In the genomic region with DNA sequence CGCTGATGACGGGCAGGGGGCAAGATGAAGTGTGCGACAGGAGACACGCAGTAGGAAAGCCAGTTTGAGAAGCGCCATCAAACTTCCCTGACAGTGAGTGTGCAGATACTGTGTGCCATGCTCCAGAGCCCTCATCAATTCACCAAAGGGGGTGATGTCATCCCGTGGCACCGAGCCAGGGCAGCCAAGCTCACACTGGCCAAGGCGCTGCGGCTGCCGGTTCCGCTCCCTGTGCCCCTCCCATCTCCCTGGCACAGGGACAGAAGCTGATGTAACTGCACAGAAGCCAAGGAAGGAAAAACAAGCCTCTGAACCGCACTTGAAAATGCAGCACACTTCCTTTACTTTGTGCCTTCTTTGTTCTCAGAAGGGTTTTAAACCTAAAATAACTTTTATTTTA, we compare ENCODE assay signal across 8 mouse cellular contexts. TPM values are rescaled to one million over a fixed set of nuclear protein-coding genes. Genes with fewer than 3 reads are reported as not detected.
DNase-seq lines count a peak whose midpoint lies in the region; ATAC-seq lines count a peak whose summit lies in the region.

No protein-coding gene starts in this region.

- no peak overlapping the region for H3K4me3 ChIP-seq in hindbrain, embryonic 15.5 days

- peak; percentile 92 for ATAC-seq in hindbrain, embryonic 15.5 days (ENCODE audit: low FRiP score, low read depth)
- peak; percentile 91 for ATAC-seq in megakaryocyte progenitor cell, adult 5-6 weeks (replicated peaks; ENCODE audit: poor library complexity)

- WGBS in hindbrain, embryonic 15.5 days, result 37% methylated on average over 12 of the region's 12 CpGs

- H3K27ac ChIP-seq in hindbrain, embryonic 15.5 days (replicated peaks), result peak overlapping the region; percentile 71

- no peaks in the 10 kb centered on the region for H3K9me3 ChIP-seq in hindbrain, embryonic 15.5 days

- H3K4me2 ChIP-seq in hindbrain, embryonic 15.5 days, result peak overlapping the region; percentile 21

- no peaks in the 10 kb centered on the region for H3K27me3 ChIP-seq in hindbrain, embryonic 15.5 days

- peaks cover 74% of the 10 kb centered on the region for H3K36me3 ChIP-seq in hindbrain, embryonic 15.5 days

- peaks cover 29% of the 10 kb centered on the region for H3K4me1 ChIP-seq in hindbrain, embryonic 15.5 days (replicated peaks)

- DNase-seq in Muller cell, postnatal 12 days (ENCODE audit: inconsistent ontology term), result peak; percentile 99
- DNase-seq in cerebellum, adult 11-12 months, result peak; percentile 99
- DNase-seq in frontal cortex, postnatal 36 days (ENCODE audit: low spot score in 2 of 2), result peak; percentile 96 to 97
- peak; percentile 93 to 98 for DNase-seq in layer of hippocampus, postnatal 25 days (ENCODE audit: extremely low spot score in 1 of 2, low spot score in 1 of 2)
- DNase-seq in right cerebral cortex, postnatal 14 days, result peak; percentile 98
- no peak for DNase-seq in c-Kit-positive CD71-positive TER-119-positive erythroid progenitor cells, embryonic 14.5 days (ENCODE audit: low spot score)

- H3K9ac ChIP-seq in hindbrain, embryonic 15.5 days, result no peak overlapping the region

RNA-seq across cellular contexts. Expression of a gene that starts 6.8 kb away (rescaled TPM):
- 106 and 109 TPM in 2 replicates for polyA plus RNA-seq in hindbrain, embryonic 15.5 days (2015; fragmentation: Nextera tagmentation; extraction: Ambion mirVana)
- total RNA-seq in layer of hippocampus, postnatal 25 days (2021), result 100 to 1,000 TPM; 234 to 270 TPM
- total RNA-seq in megakaryocyte progenitor cell, adult 5-6 weeks (2015), result 14.7 and 25.4 TPM in 2 replicates
- total RNA-seq in megakaryocyte progenitor cell, adult 5-6 weeks (2017), result 46.5 and 52.6 TPM in 2 replicates

RNA-seq across cellular contexts. Expression of a gene that starts 40.4 kb away (rescaled TPM):
- 2.7 TPM in 2 replicates for polyA plus RNA-seq in hindbrain, embryonic 15.5 days (2015; fragmentation: Nextera tagmentation; extraction: Ambion mirVana)
- 10 to 100 TPM; 53.2 to 56.9 TPM for total RNA-seq in layer of hippocampus, postnatal 25 days (2021)
- total RNA-seq in megakaryocyte progenitor cell, adult 5-6 weeks (2015), result 0.79 and 0.85 TPM in 2 replicates
- 0.84 and 0.87 TPM in 2 replicates for total RNA-seq in megakaryocyte progenitor cell, adult 5-6 weeks (2017)

Comparison
In these comparisons a context has a peak if more than half of its experiments do, and no peak if none do; other contexts are left out.
1. RNA of a gene that starts 6.8 kb away (total RNA-seq): 234 to 270 TPM in layer of hippocampus, postnatal 25 days; 14.7 to 52.6 TPM in megakaryocyte progenitor cell, adult 5-6 weeks; every median in the first group is over 4 times any median in the second.
2. RNA of a gene that starts 40.4 kb away (total RNA-seq): 53.2 to 56.9 TPM in layer of hippocampus, postnatal 25 days; 0.79 to 0.87 TPM in megakaryocyte progenitor cell, adult 5-6 weeks; every median in the first group is over 10 times any median in the second.